Mouse (Mus musculus) regulatory T cell (primary cell): Measurements from ENCODE around the gene Pak6.
"Not testable (repeated sequence)": the region's sequence is repeated elsewhere in the genome, so short reads cannot be mapped to it uniquely, and the experiment has no call there.

ENCODE experiments used
- in situ Hi-C: fragments of 300-600 bp; cut with MboI, MseI; formaldehyde crosslinking; loops from one replicate; pipeline ENCODE4 v1.15.1; 2025; ENCODE audit warnings: high pct_unique_total_duplicates

The Pak6 gene

DNA sequence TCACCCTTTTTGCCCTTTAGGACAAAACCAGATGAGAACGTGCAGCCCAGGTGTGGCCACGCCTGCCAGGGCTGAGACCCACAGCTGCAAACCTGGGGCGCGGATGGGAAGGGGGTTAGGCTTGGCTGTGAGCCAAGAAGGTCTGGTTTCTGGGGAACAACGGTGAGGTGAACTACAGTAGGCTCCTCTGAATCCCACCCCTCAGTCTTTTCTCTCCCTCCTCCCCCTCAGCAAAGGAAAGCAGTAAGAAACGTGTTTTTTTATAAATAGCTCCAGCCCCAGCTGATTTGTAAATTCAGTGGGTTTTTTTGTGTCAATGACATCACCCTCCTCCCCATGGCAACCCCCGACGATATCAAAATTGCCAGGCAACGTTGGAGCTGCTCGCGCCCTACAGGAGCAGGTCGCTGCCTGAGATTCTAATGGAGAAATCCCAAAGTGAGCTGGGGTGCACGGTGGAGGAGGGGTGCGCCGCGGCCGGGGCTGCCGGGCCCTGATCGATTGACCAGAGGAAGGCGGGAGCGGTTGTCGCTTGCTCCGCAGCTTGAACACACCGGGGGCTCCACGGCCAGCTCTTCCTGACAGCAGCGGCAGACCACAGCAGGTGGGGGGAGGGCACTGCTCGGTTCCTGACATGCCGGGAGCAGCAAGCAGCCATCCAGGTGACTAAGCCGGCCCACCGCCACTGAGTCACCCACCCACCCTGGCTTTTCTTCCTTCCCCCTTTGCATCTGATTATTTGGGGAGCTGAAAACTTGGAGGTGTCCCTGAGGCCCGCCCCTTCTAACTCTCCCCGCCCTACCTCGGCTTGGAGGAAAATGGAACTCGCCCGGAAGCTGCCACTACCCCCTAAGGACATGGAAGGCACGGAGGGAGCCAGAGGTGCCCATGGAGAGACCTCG, at the start of gene Pak6:
Gene Pak6, plus strand, starts transcription at position 402 of the 902 bp plus-strand sequence.
- in situ Hi-C loops: no loop called here

DNA sequence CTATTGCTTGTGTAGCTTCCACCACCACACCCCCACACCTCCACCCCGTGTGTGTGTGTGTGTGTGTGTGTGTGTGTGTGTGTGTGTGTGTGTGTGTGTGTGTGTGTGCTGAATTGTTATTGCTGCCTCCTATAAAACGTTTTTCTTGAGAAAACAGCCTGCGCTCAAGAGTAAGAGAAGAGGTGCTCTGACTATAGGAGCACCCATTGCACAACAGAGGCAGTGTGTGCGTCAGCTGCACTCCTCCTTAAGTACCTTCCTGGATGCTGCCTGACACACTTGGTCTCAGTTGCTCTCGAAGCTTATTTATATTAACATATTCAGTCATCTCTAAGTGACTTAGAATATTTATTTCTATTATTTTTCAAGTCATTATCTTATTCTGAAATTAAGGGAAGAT, 45.1 kb upstream of the Pak6 start:
- in situ Hi-C loops: no loop called here

DNA sequence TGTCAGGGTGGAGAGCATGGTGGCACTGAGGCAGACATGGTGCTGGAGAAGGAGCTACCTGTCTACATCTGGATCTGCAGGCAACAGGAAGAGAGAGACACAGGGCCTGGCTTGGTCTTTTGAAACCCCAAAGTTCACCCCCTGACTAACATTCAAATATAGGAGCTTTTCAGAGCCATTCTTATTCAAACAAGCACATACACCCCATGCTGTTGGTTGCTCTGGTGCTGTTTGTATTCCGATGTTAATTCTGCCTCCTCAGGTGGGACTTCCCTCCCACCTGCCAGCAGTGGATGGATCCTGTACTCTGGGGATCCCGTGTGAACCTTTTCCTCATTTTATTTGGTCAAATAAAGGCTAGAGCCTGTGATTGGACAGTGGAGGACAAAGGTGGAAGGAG, 43.0 kb upstream of the Pak6 start:
- in situ Hi-C loops: no loop called here

DNA sequence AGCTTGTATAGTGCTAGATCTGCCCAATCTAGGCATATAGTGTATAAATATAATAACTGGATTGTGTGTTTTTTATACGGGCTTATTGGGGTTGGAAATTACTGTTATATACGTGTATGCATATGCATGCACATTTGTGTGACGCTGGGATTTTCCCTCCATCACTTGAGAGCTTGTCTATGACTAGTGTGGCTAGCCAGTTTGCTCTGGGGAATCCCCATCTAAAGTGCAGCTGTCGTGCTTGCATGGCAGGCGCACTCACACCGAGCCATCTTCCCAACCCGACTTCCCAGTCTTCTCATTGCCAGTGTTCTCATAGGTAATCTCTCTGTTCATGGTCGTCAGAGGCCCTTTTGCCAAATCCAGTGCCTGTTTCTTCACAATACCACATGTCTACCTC, 42.5 kb upstream of the Pak6 start:
- in situ Hi-C loops: no loop called here

DNA sequence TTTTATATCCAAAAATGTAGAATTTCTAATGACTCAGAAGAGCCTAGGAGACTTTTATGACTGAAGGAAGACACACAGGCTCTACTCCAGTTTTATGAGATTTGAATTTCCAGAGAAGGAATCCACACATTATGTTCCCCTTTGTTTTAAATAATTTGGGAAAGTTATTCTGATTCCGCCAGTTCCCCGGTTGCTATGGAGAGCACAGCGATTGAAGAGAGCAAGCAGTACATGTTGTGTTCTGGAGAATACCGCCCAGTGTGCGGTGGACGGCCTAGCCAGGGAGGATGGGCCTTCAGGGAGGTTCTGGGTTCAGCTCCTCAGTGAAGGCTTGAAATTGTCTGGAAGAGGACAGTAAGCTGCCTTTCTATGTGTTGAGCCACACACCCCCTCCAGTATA, 33.8 kb upstream of the Pak6 start:
- in situ Hi-C loops: loop anchor here (25.0 kb wide), 1 partner anchor 833 kb away; no protein-coding TSS in a partner anchor

DNA sequence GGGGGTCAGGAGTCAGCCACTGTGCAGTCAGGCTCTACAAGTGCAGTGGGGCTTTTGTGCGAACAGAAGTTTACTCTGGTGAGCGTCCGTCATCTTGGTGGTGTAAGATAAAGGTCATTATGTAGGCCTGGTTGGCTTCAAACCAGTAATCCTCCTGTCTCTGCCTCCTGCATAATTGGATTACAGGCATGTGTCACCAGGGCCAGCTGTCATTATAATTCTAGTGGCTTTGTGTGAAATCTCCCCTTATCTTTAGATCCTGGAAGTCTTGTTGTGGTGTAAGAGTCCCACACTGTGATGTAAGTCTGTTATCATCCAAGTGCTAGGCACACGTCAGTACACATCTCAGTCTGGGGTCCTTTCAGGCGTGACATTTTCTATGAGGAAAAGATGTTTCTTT, 29.7 kb upstream of the Pak6 start:
- in situ Hi-C loops: loop anchor here (25.0 kb wide), 1 partner anchor 829 kb away; no protein-coding TSS in a partner anchor

DNA sequence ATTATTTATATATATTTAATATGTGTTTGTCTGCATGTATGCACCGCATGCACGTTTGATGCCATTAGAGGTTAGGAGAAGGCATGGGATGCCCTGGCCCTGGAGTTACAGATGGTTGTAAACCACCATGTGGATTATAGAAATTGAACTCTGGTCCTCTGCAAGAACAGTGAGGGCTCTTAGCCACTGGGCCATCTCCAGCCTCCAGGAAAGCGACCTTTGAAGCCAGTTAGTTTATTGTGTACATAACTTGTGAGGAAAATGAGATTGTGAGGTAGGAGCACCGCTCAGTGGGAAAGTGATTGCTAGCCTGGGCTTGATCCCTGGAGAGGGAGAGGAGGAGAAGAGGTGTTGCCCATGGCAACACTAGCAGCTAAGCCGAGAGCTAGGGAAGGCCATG, 25.8 kb upstream of the Pak6 start:
- in situ Hi-C loops: loop anchor here (5.0 to 25.0 kb wide), 4 partner anchors 55 to 825 kb away; no protein-coding TSS in a partner anchor

DNA sequence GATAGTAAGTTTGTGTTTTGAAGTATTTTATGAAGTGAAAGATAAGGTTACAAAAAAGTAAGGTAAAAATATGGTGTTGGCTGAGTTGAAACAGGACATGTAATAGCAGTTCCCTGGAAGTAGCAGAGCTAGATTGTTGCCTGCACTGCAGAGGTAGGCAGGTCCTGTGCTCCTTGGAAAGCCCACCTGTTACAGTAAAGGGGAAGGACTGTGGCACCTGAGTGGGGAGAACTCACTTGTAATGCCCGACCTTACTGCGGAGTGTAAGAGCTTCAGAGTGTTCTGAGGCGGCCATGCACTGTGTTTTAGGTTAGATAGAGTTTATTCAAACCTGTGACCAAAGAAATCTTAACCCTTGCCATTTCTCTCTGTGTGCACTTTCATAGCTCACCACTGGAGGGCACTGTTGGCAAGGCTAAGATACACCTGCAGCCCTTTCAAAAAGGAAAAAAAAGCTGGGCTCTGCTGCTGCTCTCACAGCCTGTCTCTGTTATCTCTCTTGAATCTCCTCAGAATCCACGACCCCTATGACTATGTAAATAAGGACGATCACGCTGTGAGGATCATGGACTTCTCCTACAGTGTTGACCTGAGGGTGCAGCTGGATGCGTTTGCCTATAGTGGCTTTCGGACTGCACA, 25.1 kb upstream of the Pak6 start:
- in situ Hi-C loops: loop anchor here (5.0 to 25.0 kb wide), 4 partner anchors 54 to 824 kb away; no protein-coding TSS in a partner anchor

DNA sequence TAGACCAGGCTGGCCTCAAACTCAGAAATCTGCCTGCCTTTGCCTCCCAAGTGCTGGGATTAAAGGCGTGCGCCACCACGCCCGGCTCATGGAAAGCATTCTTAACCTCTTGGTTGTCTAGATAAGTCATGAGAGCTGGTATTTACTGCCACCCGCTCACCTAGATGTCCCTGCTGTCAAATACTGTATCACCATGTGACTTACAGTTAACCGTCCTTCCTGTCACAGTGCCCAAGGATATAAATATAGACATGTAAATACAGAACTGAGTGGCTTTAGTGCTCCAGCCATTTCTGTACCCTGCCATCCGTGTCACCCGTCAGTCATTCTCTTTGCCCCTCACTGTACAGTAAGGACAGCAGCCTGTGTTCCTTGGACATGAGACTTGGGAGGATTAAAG, 24.4 kb upstream of the Pak6 start:
- in situ Hi-C loops: loop anchor here (5.0 to 25.0 kb wide), 4 partner anchors 54 to 824 kb away; no protein-coding TSS in a partner anchor

DNA sequence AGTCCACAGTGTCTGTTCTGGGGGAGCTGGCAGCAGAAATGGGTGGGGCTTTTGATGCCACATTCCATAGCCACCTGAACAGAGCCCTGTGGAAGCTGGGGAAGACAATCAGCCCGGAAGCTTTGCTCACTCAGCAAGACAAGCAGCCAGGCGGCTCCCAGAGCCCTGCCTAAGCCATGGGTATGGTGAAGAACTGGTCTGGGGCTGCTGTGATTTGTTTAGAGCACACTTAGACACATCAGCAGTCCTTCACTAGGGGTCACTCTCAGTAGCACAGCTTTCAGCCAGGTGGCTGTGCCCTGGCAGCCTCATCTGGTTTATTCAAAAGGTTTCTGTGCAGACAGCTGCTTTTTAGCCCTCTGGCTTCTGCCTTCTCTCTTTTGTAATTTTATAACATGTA, 22.0 kb upstream of the Pak6 start:
- in situ Hi-C loops: loop anchor here (25.0 kb wide), 1 partner anchor 821 kb away; no protein-coding TSS in a partner anchor

DNA sequence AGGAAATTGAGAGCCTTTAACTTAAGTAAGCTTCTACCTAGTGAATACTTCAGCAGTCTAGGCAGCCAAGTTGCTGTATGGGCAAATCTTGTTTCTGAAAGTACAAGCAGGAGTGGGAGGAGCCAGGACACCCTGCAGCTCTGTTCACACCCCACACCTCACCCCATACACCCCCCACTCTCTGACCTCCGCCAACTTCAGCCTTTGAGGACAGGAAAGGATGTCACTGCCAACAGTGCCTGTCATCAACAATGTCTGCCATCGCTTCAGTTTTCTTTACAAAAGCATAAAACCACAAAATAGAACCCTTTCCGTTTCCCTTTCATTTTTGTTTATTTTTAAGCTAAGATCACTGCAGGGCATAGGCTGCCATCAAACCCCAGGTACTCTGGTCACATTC, 20.7 kb upstream of the Pak6 start:
- in situ Hi-C loops: loop anchor here (25.0 kb wide), 1 partner anchor 820 kb away; no protein-coding TSS in a partner anchor

DNA sequence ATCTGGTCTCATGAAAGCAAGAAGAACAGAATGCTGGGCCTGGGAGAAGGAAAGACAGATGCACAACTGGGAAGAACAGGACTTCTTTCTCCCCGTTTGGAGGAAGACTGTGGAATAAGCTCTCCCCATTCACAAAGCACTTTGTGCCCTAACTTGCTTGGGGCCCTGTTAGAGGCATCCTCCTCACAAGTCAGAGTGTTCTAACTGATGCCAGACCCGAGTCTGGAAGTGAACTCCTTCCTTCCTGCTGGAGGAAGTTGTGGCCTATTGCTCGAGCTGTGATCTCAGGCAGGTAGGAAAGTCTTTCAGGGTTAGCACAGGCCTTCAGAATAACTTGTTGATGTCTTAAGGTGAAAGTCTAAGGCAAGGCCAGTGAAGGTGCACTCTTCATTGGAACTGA, 20.2 kb upstream of the Pak6 start:
- in situ Hi-C loops: loop anchor here (25.0 kb wide), 1 partner anchor 819 kb away; no protein-coding TSS in a partner anchor

DNA sequence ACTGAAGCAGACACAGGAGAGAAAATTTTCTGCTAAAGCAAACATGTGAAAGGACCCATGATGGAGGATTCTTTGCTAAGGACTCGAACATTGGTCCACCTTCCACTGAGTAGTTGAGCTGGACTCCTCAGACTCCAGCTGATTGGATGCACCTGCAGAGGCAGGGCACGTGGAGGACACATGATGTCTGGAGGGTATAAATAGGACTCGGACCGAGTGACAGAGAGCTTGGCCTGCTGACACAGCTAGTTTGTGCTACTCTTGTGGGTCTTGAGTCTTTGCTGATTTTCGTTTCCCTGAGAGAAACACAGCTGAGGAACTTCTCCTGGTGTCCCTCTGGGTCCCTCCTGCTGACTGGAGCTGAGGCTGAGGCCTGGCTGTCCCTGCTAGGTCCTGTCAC, 16.4 kb upstream of the Pak6 start:
- in situ Hi-C loops: loop anchor here (25.0 kb wide), 1 partner anchor 816 kb away; no protein-coding TSS in a partner anchor

DNA sequence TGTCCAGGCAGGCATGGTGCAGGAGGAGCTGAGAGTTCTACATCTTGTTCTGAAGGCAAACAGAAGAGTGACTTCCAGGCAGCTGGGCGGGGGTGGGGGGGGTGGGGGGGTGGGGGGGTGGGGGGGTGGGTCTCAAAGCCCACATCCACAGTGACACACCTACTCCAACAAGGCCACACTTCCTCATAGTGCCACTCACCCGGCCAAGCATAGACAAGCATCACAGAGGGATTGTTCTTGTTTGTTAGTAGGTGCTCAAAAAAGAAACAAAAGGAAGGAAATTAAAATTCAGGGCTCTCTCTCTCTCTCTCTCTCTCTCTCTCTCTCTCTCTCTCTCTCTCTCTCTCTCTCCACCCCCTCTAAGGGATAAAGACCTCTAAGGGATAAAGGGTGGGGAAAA, 12.4 kb upstream of the Pak6 start:
- in situ Hi-C loops: not testable (repeated sequence)

DNA sequence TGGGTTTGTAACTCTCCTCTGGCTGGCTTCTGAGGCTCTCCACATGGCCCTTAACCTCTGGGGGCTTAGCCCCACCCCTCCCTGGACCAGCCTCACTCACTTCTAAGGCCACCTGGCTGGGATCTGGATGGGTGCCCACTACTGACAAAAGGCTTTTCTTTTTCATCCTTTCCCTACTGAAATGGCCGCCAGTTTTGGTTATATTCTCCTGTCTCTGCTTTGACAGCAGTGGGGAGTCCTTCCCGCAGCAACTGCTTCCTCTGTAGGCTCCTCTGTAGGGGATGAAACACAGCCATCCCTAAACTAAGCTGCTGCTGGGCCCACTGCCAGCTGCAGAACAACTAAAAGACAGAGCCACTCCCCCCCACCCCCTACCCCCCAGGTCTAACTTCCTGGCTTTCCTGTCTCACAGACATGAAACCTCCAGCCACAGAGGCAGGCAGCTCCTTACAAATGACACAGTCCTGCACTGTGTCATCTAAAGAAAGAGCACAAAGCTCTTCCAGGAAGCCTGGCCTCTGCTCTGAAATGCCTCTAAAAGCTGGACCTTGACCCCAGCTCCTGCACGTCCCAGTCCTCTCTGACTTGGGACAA, 6.3 kb upstream of the Pak6 start:
- in situ Hi-C loops: no loop called here

DNA sequence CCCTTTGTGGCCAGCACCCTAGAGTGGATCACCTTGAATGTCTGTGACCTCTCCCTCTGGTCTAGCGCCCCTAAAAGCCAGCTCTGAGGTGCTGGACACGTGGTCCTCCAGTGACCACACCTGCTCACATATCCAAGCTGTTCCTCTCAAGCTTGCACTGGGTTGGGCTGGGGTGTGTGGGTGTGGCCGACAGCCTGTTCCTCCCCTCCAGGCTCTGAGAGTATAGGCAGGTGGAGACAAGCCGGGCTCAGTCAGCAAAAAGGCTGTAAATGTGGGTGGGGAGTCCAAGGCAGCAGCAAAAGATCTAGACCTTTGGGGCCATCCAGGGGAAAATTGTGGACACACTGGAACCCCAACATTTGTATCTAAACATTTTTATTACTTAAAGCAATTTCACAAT, 4.6 kb upstream of the Pak6 start:
- in situ Hi-C loops: no loop called here

DNA sequence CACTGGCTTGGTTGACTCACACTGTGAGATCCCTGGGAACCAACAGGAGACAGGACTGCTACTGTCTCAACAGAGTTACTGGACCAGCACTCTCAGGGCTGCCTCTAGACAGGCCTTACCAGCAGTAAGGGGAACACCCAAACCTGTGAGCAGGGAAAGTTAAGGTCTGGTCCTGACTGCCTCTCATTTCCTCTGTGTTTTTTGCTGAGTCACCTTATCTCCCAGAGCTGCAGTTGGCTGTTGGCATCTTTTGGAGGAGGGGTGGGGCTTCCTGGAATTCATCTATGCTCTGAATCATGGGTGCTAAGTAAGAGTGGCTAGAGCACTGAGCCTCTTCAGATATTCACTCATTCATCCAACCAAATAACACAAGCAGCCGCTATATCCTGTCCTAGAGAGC, 4.0 kb upstream of the Pak6 start:
- in situ Hi-C loops: no loop called here

DNA sequence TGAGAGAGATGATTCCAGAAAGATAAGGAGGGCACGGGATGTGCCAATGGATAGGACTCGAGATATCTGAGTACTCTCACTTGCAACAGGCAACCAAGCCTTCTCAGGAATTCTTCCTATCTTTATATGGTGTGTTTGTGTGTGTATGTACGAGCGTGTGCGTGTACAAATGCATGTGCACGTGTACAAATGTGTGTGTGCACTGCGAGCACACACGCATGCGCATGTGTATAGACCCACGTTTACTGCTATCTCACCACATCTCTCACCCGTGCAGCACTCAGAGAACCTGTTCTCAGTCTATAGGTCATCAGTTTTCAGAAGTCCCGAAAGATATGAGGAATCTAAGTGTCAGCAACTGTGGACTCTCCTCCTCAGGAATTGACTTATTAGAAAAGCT, 3.6 kb upstream of the Pak6 start:
- in situ Hi-C loops: no loop called here

DNA sequence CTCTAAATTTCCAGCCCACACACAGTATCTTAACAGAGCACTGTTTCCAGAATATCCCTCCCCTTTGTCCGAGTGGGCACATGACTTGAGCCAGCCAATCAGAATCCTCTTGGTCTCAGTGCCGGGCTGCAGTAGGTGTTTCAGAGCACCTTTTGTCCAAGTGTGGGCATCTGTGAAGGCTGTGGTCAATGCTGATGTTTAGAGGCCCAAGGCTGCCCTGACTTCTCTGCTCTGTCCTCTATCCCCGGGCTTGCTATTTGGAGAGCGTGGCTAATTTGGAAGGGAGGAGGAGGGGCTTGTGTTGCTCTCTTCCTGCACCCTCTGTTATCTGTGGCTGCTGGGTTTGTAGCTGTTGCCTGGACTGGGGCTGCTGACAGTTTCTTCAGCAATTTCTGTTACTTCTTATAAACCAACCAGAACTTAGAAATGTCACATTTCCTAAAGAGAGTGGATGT, 3.1 kb upstream of the Pak6 start:
- in situ Hi-C loops: no loop called here

DNA sequence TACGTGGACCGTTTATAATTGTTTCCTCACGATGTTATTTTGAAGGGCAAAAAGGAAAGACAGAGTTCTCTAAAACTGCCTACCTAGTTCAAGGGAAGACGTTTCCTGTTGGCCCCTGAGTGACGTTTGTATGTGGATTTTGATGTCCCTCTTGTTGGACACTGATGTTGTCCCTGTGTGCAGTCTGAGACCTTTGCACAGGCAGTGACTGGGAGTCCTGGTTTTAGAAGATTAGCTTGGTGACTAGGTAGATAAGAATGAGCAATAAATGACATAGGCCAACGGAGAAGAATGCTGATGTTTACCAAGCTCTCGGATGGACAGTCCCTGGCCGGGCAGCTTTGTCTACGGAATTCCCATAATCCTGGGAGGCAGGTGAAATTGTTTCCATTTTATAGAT, 1.2 kb upstream of the Pak6 start:
- in situ Hi-C loops: no loop called here

DNA sequence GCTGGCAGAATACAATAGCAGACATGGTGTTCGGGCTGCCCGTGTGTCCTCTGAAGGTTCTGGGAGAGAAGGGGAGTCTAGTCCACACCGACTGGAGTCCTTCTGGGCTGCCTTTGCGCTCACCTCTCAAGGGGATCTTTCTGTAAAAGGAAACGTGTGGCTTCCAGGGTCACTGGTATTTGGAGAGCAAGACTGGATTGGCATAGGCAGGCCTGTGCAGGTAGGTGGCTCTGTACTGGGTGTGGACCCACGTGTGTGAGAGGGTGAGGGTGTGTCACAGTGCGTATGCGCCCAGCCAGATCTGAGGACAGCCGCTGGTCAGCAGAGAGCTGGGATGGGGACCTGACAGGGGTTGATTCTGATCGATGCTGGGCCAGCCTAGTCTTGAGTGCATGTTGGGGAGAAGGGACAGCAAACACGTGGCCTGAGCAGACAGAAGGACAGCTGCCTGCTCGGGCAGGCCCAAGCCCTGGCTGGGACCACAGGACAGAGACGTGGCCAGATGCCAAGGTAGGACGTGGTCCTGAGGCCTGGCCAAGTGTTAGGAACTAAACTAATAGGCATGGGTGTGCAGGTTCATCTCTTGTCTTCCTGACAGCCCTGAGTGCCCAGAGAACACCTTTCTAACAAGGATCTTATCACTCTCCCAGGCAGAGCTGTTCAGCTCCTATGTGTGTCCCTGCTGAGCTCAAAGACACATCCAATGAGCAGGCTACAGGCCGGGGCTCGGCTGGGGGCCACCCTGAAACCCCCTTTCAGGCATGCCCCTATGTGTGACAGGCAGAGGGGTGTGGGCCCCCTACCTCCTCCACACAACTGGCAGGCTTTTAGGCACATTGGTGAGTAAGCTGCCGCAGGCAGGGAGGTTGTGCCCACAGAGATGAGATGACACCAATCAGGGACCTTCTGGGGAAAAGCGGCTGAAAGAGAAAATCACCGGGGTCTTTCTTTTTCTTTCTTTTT, 982 bp downstream of the Pak6 start:
- in situ Hi-C loops: no loop called here
